Mouse (Mus musculus): ENCODE data around the gene Mesp2. TPM values are rescaled to one million over a fixed set of nuclear protein-coding genes. Genes with fewer than 3 reads are reported as not detected.
A peak's percentile ranks its signal among the peaks of the same experiment; 100 is the strongest.

Gene Mesp2
- polyA plus RNA-seq, 1 experiment from 2014 or later: 0.87 TPM

DNA sequence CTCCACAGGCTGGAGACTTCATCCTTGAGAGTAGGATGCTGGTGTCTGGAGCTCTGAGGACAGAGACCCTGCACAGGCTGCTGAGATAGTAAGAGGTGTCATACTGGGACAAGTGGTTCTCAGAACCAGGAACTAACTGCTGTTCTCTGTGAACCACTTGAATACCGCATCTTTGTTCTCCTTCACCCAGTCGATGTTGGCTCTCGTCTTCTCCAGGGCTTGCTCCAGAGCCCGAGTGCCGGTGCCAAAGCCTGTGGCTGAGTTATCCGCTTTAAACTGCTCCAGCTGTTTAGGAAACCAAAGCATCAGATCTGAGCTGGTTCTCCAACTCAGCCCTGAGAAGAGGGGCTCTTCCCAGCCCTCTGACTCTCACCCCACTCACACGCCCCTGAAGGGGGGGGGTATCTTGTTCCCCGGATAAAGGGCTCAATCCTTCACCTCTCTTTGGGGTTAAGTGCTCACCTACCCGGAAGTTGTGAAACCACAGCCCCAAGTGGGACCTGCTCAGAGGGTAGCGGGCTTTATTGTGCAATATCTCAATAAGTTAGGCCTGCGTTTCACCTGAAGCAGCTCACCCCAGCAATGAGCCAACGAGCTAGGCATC lies 11.7 kb downstream of the Mesp2 start:
- Histone ChIP-seq H3K27me3 (ENCODE audit: control insufficient read depth, insufficient read depth, low read depth, low read length) (no peaks in the 10 kb centered on the region), H3K4me1 (replicated peaks; ENCODE audit: control insufficient read depth, insufficient read depth, low read length) (peaks cover 7% of the 10 kb centered on the region; the same call in 1 of the 2 replicates), H3K36me3 (ENCODE audit: control insufficient read depth, insufficient read depth, low read length) (no peaks in the 10 kb centered on the region), H3K4me2 (ENCODE audit: low read depth, low read length) (no peak overlapping the region), H3K9me3 (ENCODE audit: control insufficient read depth, low read length) (no peaks in the 10 kb centered on the region), H3K27ac (ENCODE audit: low read length) (no peak overlapping the region; the same call in 1 of the 2 replicates), H3K9ac (ENCODE audit: low read length) (no peak overlapping the region), H3K4me3 (ENCODE audit: low read length) (no peak overlapping the region)
- ATAC-seq (ENCODE audit: low read depth): peak; percentile 45
- 49% methylated on average over 12 of the region's 12 CpGs for WGBS

DNA sequence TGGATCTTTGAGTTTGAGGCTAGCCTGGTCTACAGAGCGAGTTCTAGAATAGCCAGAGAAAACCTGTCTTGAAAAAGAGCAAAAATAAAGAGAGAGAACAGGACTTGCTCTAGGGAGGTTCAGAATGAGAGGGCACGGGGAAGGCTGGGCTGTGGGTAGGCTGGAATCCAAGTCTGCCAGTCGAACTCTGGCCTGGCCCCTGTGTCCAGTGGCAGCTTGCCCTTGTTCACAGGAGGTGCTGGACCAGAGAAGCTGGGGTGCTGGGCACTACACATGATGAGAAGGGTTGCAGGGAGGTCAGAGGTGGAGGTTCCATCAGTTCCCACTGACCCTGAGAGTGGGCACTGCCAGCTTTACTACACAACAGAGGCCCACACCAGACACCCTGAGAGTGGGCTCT lies 17.8 kb downstream of the Mesp2 start:
- H3K27me3 ChIP-seq (ENCODE audit: control insufficient read depth, insufficient read depth, low read depth, low read length): no peaks in the 10 kb centered on the region
- ATAC-seq (ENCODE audit: low read depth): no peak
- no peaks in the 10 kb centered on the region for H3K9me3 ChIP-seq (ENCODE audit: control insufficient read depth, low read length)
- no peak overlapping the region for H3K9ac ChIP-seq (ENCODE audit: low read length)
- no peak overlapping the region for H3K4me3 ChIP-seq (ENCODE audit: low read length)
- 70% methylated on average over 3 of the region's 3 CpGs for WGBS
- H3K36me3 ChIP-seq (ENCODE audit: control insufficient read depth, insufficient read depth, low read length): no peaks in the 10 kb centered on the region
- peaks cover 7% of the 10 kb centered on the region for H3K4me1 ChIP-seq (replicated peaks; ENCODE audit: control insufficient read depth, insufficient read depth, low read length)
- no peak overlapping the region for H3K4me2 ChIP-seq (ENCODE audit: low read depth, low read length)
- no peak overlapping the region for H3K27ac ChIP-seq (ENCODE audit: low read length)

DNA sequence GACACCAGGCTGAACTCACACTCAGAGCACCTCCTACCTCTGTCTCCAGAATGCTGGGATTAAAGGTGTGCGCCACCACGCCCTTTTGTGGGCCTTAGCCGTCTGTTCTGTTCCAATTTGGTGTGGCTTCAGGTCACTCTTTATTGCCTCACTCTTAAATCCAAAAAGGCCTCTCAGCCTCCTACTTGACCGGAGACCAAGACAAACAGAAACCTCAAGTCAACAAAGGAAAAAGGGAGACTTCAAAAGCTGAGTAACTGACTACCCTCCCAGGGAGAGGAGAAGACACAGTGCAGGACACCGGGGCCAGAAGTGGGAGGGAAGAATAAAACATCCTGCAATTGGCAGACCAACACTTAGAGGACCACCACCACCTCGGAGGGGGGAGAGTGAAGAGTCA lies 20.6 kb downstream of the Mesp2 start:
- Histone ChIP-seq H3K9ac (ENCODE audit: low read length) (no peak overlapping the region), H3K27ac (ENCODE audit: low read length) (peak overlapping the region; percentile 55), H3K27me3 (ENCODE audit: control insufficient read depth, insufficient read depth, low read depth, low read length) (no peaks in the 10 kb centered on the region), H3K4me1 (replicated peaks; ENCODE audit: control insufficient read depth, insufficient read depth, low read length) (peaks cover 7% of the 10 kb centered on the region), H3K36me3 (ENCODE audit: control insufficient read depth, insufficient read depth, low read length) (no peaks in the 10 kb centered on the region), H3K9me3 (ENCODE audit: control insufficient read depth, low read length) (no peaks in the 10 kb centered on the region), H3K4me3 (ENCODE audit: low read length) (no peak overlapping the region), H3K4me2 (ENCODE audit: low read depth, low read length) (no peak overlapping the region)
- ATAC-seq (ENCODE audit: low read depth): peak; percentile 45; the same call in 1 of the 2 replicates
- WGBS: 51% methylated on average over 6 of the region's 6 CpGs

DNA sequence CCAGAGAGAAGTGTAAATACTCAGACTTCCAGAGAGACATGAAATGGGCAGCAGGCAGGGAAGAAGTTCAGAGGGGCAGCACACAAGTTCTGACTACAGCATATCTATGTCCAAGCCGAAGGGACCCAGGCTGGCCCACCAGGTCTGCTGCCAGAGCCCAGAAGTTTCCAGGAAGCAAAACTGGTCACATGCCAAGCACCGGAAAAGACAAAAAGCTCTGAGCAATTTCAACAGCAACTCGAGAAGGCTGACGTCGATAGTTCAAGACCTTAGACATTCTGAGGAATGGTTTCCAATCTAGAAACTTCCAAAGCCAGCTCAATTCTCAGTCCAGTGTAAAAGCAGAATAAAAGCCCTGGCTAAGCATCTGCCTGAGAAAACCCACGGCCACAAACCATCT lies 21.1 kb downstream of the Mesp2 start:
- ATAC-seq (ENCODE audit: low read depth): peak; percentile 28; the same call in 1 of the 2 replicates
- WGBS: 24% methylated on average over 6 of the region's 6 CpGs
- Histone ChIP-seq H3K4me1 (replicated peaks; ENCODE audit: control insufficient read depth, insufficient read depth, low read length) (peaks cover 7% of the 10 kb centered on the region), H3K4me3 (ENCODE audit: low read length) (no peak overlapping the region), H3K9ac (ENCODE audit: low read length) (no peak overlapping the region), H3K27me3 (ENCODE audit: control insufficient read depth, insufficient read depth, low read depth, low read length) (no peaks in the 10 kb centered on the region), H3K36me3 (ENCODE audit: control insufficient read depth, insufficient read depth, low read length) (no peaks in the 10 kb centered on the region), H3K9me3 (ENCODE audit: control insufficient read depth, low read length) (no peaks in the 10 kb centered on the region), H3K27ac (ENCODE audit: low read length) (peak overlapping the region; percentile 65), H3K4me2 (ENCODE audit: low read depth, low read length) (no peak overlapping the region)

DNA sequence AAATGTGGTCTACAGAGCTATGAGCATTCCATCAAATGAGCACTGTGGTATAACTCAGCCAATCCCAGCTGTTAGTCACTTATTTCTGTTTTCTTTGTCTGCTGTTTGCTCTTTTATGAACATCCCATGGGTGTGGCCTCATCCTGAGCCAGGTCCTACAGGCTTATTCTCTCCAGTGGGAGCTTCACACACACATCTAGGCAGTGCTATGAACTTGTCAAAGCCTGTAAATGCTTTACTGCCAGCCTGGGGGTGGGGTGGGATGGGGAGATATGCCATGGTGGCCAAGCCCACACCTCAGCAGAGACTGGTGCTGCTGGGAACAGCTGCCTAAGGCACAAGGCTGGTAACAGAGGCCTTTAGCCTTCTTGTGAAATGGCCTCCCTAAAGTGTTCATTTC lies 22.5 kb downstream of the Mesp2 start:
- Histone ChIP-seq H3K4me1 (replicated peaks; ENCODE audit: control insufficient read depth, insufficient read depth, low read length) (peaks cover 7% of the 10 kb centered on the region), H3K4me2 (ENCODE audit: low read depth, low read length) (no peak overlapping the region), H3K4me3 (ENCODE audit: low read length) (no peak overlapping the region), H3K36me3 (ENCODE audit: control insufficient read depth, insufficient read depth, low read length) (no peaks in the 10 kb centered on the region), H3K27ac (ENCODE audit: low read length) (no peak overlapping the region), H3K9ac (ENCODE audit: low read length) (no peak overlapping the region), H3K9me3 (ENCODE audit: control insufficient read depth, low read length) (no peaks in the 10 kb centered on the region), H3K27me3 (ENCODE audit: control insufficient read depth, insufficient read depth, low read depth, low read length) (no peaks in the 10 kb centered on the region)
- ATAC-seq (ENCODE audit: low read depth): no peak

DNA sequence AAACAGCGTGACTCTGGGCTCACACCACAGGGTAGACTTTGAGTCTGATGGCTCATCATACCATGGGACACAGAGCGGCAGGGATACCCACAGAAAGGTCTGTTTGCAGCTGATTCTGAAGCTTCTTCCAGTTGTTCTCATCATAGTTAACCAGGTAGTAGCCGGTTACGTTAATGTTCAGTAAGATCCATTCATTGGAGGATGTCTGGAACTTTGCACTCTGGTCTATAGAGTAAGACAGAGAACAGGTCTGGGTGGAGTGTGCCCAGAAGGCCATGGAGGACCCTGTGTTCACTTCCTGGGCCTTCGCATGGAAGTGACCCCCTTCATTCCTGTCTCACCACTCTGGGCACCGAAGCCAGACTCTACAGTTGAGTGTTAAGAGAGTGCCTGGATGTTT lies 24.7 kb downstream of the Mesp2 start:
- Histone ChIP-seq H3K9ac (ENCODE audit: low read length) (no peak overlapping the region), H3K27me3 (ENCODE audit: control insufficient read depth, insufficient read depth, low read depth, low read length) (no peaks in the 10 kb centered on the region), H3K4me3 (ENCODE audit: low read length) (no peak overlapping the region), H3K36me3 (ENCODE audit: control insufficient read depth, insufficient read depth, low read length) (no peaks in the 10 kb centered on the region), H3K9me3 (ENCODE audit: control insufficient read depth, low read length) (no peaks in the 10 kb centered on the region), H3K4me2 (ENCODE audit: low read depth, low read length) (no peak overlapping the region), H3K4me1 (replicated peaks; ENCODE audit: control insufficient read depth, insufficient read depth, low read length) (peaks cover 7% of the 10 kb centered on the region), H3K27ac (ENCODE audit: low read length) (no peak overlapping the region)
- no peak for ATAC-seq (ENCODE audit: low read depth)
- 89% methylated on average over 6 of the region's 6 CpGs for WGBS

DNA sequence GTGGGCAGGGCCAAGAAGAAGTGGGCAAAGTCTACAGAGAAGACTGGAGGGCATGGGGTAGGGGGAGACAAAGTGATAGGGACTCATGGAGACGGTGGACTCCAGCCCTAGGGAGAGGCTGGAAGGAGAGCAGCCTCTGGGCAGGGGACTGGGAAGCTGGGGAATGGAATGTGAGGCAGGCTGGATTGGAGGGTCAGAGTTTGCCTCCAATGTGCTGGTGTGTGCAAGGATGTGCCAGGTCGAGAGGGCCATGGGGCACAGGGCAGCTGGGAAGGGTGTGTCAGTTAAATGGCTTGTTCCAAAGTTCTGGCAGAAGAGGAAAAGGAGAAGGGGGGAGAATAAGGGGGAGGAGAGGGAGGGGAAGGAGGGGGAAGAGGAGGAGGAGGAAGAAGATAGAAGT lies 26.7 kb downstream of the Mesp2 start:
- Histone ChIP-seq H3K27me3 (ENCODE audit: control insufficient read depth, insufficient read depth, low read depth, low read length) (no peaks in the 10 kb centered on the region), H3K4me1 (replicated peaks; ENCODE audit: control insufficient read depth, insufficient read depth, low read length) (no peaks in the 10 kb centered on the region), H3K9me3 (ENCODE audit: control insufficient read depth, low read length) (no peaks in the 10 kb centered on the region), H3K36me3 (ENCODE audit: control insufficient read depth, insufficient read depth, low read length) (no peaks in the 10 kb centered on the region), H3K4me2 (ENCODE audit: low read depth, low read length) (no peak overlapping the region), H3K27ac (ENCODE audit: low read length) (no peak overlapping the region), H3K9ac (ENCODE audit: low read length) (no peak overlapping the region), H3K4me3 (ENCODE audit: low read length) (no peak overlapping the region)
- WGBS: 35% methylated on average over 2 of the region's 2 CpGs
- ATAC-seq (ENCODE audit: low read depth): no peak

DNA sequence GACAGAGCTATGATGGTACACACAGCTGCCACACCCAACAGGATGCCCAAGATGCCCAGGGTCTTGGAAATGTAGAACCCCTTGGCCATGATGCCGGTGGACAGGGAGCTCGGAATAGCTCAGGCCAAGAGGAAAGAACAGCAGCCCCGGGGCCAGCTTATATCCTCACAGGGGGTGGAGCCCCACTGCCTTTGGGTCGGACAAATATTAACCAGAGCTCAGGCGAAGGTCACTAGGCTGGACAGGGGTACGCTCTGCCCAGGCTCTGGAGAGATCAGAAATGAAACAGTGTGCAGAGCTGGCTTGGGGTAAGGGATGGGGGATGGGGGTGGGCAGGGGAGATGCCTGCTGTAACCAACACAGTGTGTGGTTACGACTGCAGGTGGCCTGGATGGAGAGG lies 31.6 kb downstream of the Mesp2 start:
- no peak overlapping the region for H3K9ac ChIP-seq (ENCODE audit: low read length)
- no peaks in the 10 kb centered on the region for H3K9me3 ChIP-seq (ENCODE audit: control insufficient read depth, low read length)
- H3K27ac ChIP-seq (ENCODE audit: low read length): no peak overlapping the region
- H3K4me1 ChIP-seq (replicated peaks; ENCODE audit: control insufficient read depth, insufficient read depth, low read length): no peaks in the 10 kb centered on the region
- no peak overlapping the region for H3K4me2 ChIP-seq (ENCODE audit: low read depth, low read length)
- H3K4me3 ChIP-seq (ENCODE audit: low read length): no peak overlapping the region
- peaks cover 1% of the 10 kb centered on the region; the same call in 1 of the 2 replicates for H3K27me3 ChIP-seq (ENCODE audit: control insufficient read depth, insufficient read depth, low read depth, low read length)
- 0 out of 2 replicates have a peak, but pooled peaks have one; percentile 24 for ATAC-seq (ENCODE audit: low read depth)
- WGBS: 47% methylated on average over 7 of the region's 7 CpGs
- no peaks in the 10 kb centered on the region for H3K36me3 ChIP-seq (ENCODE audit: control insufficient read depth, insufficient read depth, low read length)

DNA sequence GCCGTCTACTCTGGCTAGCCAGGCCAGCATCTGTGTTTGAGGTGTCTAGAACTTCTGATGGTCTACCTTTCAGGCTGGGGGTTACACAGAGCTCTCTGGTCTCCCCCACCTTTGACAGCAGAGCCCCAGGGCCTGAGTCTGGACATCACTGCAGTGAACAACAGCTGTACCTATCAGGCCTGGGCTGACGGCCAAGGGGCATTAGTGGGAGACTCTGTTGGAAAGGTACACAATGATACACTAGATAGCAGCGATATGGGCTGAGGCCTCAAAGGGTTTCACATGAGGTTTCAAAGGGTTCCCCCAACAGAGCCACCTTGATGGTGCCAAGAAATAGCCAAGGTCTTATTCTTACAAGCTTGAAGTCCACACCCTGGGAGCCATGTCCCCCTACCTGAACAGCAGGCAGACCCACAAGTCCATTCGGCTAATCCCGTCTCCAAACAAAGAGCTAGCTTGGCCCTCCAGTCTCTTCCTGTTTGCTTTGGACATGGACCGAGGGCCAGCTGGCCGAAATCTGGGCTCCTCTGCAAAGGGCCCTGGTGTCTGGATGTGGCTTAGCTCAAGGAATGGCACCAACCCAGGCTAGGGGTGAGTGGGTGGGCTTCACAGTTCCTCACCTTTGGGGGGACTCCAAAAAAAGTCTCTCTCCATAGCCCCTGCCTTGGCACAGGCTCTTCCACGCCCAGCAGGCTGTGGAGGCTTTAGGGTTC lies 33.7 kb downstream of the Mesp2 start:
- no peaks in the 10 kb centered on the region for H3K36me3 ChIP-seq (ENCODE audit: control insufficient read depth, insufficient read depth, low read length)
- no peak overlapping the region for H3K27ac ChIP-seq (ENCODE audit: low read length)
- no peak overlapping the region for H3K4me2 ChIP-seq (ENCODE audit: low read depth, low read length)
- WGBS: 64% methylated on average over 8 of the region's 8 CpGs
- ATAC-seq (ENCODE audit: low read depth): no peak
- H3K4me3 ChIP-seq (ENCODE audit: low read length): no peak overlapping the region
- no peaks in the 10 kb centered on the region for H3K9me3 ChIP-seq (ENCODE audit: control insufficient read depth, low read length)
- H3K9ac ChIP-seq (ENCODE audit: low read length): no peak overlapping the region
- peaks cover 9% of the 10 kb centered on the region for H3K27me3 ChIP-seq (ENCODE audit: control insufficient read depth, insufficient read depth, low read depth, low read length)
- no peaks in the 10 kb centered on the region for H3K4me1 ChIP-seq (replicated peaks; ENCODE audit: control insufficient read depth, insufficient read depth, low read length)

All from lung, embryonic 16.5 days (tissue).